Mouse (Mus musculus) adipose tissue, adult 10 weeks (tissue): Measurements from ENCODE around the gene Tcfl5. TPM values are rescaled to one million over a fixed set of nuclear protein-coding genes. Genes with fewer than 3 reads are reported as not detected.

Experiments
- polyA plus RNA-seq: library from polyadenylated mRNA; stranded (reverse); fragments of 350-450 nt; fragmentation: Illumina TruSeq; extraction: RNeasy Lipid Tissue Mini Kit (QIAGEN cat#74804); gene quantifications from one replicate; pipeline ENCODE4 v1.2.3, GENCODE M21; 2014; ENCODE audit warnings: low read depth, low replicate concordance

The Tcfl5 gene
- polyA plus RNA-seq: 4.6 TPM

DNA sequence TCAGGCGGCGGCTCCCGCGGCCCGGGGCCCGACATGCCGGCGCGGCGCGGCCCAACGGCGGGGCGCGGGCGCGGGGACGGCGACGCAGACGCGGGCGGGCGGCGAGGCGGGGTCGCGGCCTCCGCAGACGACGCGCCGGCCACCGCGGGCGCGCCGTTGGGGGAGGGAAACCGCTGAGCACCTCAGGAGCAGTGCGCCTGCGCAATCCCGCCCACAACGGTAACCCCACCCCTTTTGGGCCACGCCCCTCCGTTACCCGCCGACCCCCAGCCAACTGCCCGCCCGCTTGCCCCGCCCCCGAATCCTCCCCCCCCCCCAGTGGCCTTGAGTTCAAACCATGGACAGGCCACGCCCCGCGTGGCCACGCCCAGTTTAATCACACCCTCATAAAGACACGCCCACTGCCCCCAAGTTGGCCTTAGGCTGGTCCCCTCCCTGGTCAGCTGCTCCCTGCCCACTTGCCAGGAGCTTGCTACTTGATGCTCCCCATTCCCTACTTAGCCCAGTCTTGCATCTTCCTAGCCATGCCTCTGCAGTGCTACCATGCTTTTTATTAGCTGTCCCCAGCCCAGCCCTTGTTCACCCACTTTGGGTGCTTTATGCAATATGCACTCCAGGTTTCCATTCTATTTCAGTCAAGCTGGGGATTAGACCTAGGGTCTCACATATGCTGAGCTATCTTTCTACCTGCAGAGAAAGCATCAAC, at the start of gene Tcfl5:
Gene Tcfl5 (minus strand): TSS at position 154 of the 706 bp plus-strand sequence.

DNA sequence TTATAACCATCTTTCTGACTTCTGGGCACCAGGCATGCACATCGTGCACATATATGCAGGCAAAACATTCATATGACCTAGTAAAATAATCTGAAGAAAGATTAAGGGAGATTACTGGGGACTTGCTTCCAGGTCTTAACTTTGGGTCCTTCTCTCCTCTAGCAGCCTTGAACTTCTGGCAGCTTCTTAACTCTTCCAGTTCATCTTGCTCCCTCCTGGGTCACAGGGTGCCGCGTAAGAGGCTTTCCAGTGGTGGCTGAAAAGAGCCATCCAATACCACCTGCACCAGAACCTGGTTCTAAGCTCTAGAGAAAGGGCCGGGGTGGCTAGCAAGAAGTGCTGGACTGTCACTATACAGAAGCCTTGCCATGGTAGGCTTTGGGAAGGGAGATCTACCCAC, 45.0 kb downstream of the Tcfl5 start, which contains the start of gene Col9a3:
Gene Col9a3 (plus strand): TSS at position 301 of the 400 bp plus-strand sequence.

DNA sequence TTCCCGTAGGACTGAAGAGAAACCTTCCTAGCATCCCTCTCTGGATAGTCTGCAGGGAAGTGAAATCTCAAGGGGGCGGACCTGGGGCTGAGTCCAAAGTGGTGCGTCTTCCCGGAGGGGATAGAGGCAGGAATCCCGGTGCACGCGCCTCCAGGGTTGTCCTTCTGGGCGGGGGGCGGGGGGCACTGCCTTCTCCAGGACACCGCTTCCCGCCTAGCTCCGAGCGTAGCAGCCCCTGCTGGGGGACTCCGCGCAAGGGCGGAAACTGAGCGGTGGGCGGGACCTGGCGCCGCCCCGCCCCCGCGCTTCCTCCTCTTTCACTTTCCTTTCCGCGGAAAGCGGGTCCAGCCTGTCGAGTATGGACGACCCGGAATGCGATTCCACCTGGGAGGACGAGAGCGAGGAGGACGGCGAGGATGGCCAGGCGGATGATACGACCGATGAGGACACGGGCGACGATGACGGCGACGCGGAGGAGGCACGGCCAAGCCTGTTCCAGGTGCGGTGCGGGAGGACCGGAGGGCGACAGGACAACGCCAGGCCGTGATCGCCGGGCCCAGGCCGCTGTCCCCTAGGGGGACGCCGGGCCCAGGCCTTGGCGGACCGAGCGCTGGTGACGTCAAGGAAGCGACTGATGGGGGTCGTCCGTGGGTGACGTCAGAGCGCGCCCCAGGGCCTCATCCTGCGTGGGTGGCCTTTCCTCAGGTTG, 53.2 kb downstream of the Tcfl5 start, which contains the start of gene Ogfr:
Gene Ogfr (plus strand): TSS at position 123 of the 709 bp plus-strand sequence.

GRCm38 (mm10) chr2:180581002-180581401, 61.5 kb downstream of the Tcfl5 start, which contains the start of gene Mrgbp:
Gene Mrgbp, plus strand, starts transcription at chr2:180581304.

Other genes starting within 250 kb of the Tcfl5 start
- 20.9 TPM for gene Slco4a1, start 186.5 kb downstream of the Tcfl5 start, polyA plus RNA-seq
- gene Ntsr1, start 142.7 kb downstream of the Tcfl5 start, polyA plus RNA-seq: 10.6 TPM
- gene Mrgbp, start 61.4 kb downstream of the Tcfl5 start, polyA plus RNA-seq: 17.9 TPM
- gene Ogfr, start 53.5 kb downstream of the Tcfl5 start, polyA plus RNA-seq: 36.9 TPM
- gene Col9a3, start 44.9 kb downstream of the Tcfl5 start, polyA plus RNA-seq: 1.1 TPM
- gene Dido1, start 67.3 kb upstream of the Tcfl5 start, polyA plus RNA-seq: 46.3 TPM
- 50.2 TPM for gene Gid8, start 67.4 kb upstream of the Tcfl5 start, polyA plus RNA-seq
- gene Slc17a9, start 82.6 kb upstream of the Tcfl5 start, polyA plus RNA-seq: 102 TPM
- gene Bhlhe23, start 134.2 kb upstream of the Tcfl5 start, polyA plus RNA-seq: not detected